Mouse (Mus musculus): ENCODE measurements around the gene Emc8.

The Emc8 gene

DNA sequence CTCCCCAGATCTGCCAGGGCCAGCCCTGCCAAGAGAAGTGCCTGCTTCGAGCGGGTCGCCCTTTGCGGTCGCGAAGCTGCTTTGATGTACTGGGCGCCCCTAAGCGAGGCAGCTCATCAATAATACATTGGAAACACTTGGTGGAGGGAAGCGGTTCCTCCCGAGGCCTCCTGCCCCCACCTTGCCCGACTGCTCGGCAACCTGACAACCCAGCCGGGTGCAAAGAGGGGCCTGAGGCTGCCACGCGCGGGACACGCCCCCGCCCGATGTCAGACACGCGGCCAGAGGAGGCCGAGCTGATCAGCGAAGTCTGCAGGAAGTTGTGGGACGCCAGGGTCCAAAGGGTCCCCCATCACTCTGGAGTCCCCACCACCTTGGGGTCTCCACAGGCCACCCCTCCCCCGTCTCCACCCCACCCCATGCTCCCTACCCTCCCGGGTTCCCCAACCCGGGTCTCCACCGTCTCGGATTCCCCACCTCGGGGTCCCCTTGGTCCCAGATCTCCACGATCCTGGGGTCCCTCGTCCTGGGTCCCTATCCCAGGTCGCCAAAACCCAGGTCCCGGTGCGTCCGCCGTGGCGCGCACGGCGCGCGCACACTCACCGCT is 34.6 kb downstream of the Emc8 start:
- DNase-seq: no peak

DNA sequence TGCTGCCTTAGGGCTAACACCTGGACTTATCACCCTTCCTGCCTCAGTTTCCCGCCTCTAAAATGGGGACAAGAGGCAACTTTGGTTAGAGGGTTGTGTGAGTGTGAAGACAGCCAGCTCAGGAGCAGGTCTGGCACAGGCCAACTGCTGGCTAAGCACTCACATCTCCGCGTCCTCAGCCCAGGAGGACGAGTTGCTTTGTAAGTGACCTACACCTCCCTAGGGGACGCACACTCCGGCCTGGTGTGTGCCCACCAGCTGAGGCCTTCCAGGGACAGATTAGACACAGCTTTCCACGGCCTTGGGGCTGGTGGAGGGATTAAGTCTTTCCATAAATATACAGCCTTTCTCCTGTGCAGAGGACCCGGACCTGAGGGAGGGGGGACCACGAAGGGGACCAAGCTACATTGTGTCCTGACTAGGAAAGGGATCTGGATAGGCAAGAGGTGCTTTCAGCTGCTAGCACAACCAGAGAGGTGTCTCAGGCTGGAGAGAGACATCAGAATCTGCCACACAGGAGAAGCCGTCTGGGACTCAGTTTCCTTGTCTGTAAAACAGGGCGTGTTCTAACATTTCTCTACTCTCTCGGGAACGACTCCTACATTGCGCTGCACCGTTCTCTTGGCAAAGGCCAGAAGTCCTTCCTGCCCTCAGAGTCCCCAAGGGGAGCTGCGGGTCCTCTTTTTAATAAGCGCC is 35.3 kb downstream of the Emc8 start:
- no peak for DNase-seq

DNA sequence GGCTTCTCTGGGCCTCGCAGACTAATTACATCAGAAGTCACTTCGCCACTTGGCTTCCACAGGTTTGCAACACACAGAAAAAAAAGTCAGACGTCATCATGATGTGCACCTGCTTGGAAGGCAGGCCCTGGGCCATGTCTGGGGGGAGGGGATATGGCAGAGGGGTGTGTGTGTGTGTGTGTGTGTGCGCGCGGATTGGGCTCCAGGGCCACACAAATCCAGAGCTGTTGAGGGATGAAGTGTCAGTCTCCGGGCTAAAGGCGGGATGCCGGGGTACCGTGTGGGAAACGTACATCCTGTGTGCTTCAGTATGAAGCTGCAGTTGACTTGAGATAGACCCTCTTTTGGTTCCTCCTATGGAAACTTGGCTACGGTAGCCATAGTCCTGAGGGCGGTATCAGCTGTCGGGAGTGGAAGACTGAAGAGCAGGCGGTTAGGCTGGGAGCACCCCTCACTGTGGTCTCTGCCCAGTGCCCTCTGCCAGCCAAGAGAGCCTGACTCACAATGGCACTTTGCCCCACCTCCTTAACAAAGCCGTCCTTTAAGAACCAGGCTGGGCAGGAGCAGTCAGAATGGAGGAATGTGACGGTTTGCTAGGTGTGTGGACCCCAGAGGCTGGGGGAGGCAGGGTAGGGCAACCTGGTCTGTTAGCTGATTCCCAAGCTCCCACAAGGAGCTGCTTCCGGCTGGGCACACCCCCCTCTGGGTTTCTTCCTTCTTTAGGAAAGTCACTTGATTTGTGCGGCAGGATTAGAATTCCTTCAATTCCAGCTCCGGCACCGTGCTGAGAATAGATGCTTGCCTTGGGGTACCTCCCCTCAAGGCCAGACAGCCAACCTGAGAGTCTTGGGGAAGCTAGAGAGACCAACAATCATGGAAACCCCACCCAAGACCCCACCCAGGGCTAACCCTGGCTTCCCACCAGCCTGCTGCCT is 36.7 kb downstream of the Emc8 start:
- DNase-seq: no peak

DNA sequence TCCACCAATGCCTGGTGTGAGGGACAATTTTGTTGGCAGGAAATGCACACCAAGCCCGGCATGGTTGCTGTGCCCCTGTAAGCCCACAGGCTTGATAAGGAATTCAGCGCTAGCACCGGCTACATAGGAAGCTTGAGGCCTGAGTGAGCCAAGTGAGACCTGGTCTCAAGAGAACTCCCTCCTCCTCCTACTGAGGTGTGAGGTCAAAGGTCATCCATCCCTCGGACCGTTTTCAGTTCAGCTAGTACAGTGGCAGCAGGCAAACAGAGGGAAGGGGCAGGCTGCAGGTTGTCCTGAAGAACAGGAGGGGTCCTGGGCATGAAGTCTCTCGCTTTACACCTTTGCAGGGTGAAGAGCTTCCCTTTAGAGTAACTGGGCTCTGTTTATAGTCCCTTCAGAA is 37.5 kb downstream of the Emc8 start:
- DNase-seq: no peak

DNA sequence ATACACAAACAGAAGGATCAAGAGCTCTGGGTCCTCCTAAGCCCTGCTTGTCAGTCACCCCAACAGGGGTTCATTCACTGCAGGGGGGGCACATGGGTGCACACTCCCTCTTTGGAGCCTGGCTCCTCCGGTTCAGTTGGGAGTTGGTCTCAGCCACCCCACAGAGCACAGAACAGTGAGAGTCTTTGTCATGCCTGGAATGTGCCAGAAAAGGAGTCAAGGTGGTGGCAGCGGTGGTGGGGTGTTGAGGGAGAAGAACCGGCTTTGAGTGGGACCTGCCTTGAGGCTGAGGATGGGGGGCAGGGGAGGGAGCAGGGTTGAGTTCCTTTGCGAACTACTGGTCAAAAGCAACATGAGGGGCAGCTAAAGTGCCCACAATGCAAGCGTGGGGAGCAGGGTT is 38.3 kb downstream of the Emc8 start:
- DNase-seq: no peak

DNA sequence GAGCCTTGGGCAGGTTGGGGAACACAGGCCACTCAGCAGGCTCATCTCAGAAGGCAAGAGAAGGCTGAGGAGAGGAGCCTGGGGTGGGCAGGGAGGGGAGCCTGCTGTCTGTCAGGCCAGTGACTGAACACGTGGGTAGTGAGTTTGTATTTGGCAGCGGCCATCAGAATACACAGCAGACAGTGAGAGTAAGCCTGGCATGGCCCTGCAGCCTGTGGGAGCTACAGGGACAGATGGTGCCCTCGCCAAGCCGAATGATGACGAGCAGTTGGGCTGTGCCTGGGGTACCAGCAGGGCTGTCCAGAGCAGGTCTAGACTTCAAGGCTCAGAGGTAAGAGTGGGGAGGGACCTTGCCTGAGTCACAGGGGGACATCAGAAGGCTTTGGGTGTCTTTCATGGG is 41.1 kb downstream of the Emc8 start:
- no peak for DNase-seq

DNA sequence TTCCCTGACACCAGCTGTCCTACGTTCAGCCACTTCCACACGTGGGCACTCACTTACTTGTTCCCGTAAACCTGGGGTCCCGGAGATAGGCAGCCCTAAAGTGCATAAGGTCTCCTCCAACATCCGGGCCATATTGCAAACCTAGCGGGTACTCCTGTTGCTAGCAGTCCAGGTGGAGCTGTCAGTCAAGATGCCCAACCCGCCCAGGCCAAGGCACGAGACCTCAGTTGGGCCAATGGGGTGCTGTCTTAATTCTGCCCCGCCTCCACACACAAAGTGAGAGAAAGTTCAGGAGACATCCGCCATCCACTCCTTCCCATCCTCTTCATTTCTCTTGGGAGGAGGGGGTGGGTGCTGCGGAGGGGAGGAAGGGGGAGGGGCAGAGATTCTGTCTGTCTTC is 41.9 kb downstream of the Emc8 start:
- DNase-seq: no peak

DNA sequence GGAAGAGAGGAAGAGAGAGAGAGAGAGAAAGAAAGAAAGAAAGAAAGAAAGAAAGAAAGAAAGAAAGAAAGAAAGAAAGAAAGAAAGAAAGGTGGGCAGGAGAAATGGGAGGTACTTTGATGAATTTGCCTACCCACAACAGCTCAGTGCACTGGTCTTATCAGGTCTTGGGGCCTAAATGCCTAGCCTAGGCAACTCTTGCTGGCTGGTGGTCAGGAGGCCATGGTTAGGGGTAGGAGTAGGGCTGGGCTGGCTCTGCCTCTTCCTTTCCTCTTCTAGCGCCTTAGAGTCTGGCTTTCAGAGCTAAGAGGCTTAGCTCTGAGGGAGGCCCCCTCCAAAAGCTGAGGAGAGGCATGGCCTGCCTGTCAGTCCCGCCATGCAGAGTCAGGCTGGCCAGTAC is 44.8 kb downstream of the Emc8 start:
- DNase-seq: no peak

DNA sequence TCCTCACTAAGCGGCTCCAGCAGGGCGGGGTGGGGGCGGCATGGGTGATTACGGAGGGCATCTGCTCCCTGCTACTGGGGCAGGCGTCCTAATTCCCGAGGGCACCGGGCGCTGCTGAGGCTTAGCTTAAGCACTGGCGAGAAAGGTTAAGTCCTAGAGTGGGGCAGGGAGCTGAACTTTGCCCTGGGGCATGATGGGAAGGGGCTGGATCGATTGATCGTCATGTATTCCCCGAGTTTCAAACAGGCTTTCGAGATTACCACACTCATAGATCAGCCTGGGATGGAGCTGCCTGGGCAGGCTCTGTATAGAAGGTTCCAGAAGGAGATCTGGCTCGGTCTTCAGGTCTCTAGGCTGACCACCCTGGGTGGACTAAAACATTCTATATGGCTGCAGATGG is 46.2 kb downstream of the Emc8 start:
- DNase-seq: no peak

DNA sequence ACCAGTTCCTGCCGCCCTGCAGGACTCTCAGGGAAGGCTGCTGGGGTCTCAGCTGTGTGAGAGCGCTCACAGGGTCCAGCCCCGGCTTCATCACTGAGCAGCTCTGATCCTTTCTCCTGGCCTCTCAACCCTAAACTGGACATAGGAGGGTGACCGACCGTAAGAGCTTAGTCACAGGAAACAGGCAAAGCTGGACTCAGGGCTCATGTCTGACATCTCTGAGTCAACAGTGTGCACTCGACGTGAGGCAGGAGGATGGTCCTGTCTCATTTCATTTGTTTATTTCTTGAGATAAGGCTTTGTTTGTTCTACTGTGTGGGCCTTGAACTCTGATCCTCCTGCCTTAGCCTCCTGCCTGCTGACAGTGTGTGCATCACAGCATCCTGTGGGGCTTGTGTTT is 47.9 kb downstream of the Emc8 start:
- no peak for DNase-seq

DNA sequence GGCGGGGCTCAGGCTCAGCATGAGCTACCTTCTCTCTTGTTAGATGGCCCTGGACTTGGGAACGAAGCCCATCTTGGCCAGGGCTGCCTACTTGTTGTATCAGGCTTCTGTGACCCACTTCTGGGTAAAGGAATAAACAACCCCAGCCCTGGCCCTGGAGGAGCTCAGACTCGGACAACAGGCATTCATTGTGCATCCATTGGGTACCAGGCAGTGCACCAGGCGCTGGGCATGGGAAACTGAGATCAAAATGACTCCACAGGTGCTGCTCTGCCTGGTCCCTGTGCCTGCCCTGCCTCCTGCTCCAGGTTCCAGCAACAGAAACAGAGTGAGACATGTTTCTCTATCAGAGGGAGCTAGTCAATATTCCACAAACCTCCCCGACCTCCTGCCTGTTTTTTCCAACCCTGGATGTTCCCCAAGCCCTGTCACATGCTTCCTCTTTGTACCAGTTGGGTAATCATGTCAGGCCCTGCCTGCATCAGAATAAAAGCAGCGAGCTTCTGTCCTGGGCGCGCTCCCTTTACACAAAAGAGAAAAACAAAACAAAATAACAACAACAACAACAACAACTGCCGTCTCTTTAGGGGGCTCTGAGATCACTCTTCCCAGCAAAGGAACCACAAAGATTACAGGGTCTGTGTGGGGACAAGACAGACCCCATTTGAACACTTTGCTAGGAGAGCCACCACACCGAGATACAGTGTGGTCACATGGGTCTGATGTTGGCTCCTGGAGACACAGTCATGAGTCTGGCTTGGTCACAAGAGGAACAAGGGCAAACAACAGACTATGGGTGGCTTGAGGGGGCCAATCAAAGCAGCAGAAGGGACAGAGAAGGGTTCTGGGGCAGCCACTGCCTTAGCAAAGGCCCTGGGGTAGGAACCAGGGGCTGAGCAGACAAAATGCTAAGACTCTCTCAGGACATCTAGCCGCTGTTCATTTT is 48.9 kb downstream of the Emc8 start:
- no peak for DNase-seq

DNA sequence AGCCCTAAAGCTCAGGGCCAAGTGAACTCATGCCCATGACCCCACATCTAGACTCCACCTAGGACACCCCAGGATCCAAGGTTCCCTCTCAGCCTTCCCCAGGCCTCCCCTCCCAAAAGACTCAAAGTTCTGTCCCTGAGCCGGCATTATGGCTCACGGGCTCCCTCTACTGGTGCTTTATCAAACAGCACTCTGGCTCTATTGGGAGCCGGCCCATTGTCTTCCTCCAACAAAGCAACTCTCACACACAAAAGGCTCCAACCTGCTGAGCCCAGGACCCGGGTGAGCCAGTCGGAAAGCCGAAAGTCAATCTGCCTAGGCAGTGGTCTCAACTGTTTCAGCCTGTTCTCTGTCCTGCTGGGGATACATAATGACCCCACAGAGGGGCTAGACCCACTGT is 50.3 kb downstream of the Emc8 start:
- DNase-seq: peak; percentile 58

DNA sequence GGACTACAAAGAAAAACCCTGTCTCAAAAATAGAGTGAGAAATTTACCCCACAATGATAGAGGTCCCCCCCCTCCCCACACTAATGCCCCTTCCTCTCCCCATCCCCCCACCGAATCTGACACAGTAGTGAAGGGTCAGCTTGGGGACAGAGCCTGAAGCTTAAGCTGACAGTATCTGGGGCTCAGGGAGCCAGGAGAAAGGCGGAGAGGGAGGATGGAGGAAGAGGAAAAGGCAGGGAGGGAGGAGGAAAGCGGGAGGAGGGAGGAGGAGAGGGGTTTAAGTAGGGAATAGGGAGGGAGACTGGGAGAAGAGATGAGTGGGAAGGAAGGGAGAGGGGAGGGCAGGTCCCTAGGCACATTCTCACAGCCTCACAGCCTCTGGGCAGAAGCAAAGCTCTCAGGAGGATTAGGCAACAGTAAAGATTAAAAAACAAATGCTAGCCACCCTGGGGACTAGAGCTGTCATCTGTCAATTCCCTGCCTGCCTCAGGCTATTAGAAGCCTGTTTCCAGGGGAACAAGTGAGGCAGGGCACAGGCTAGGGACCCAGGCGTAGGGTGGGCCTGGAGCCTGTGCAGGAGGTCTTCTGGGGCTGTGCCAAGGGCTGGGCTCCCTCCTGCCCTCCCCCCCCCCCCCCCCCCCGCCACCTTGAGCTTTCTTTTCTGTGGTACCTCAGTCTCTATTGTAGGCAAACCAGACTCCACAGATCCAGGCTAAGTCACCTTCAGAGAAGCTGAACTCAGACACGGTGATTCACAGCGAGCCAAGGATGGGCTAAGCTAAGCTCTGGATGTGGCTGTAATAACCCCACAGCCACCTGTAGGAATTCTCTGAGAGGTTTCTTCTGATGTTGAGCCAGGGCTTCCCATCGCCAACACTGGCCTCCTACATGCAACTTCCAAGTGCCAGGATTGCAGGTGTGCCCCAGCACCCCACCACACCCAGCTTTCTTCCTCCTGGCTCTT is 51.4 kb downstream of the Emc8 start:
- no peak for DNase-seq

DNA sequence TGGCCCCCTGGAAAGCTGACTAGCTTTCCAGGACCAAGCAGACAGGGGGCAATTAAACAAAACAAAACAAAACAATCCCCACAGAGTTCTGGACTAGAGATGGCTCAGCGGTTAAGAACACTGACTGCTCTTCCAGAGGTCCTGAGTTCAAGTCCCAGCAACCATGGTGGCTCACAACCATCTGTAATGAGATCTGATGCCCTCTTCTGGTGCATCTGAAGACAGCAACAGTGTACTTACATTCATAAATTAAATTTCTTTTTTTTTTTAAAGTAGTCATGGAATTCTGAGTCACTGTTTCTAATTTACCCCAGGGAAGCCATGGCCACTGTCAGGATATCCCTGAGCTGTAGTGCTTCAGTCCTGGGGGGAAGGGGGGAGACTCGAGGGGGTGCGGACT is 53.9 kb downstream of the Emc8 start:
- no peak for DNase-seq

DNA sequence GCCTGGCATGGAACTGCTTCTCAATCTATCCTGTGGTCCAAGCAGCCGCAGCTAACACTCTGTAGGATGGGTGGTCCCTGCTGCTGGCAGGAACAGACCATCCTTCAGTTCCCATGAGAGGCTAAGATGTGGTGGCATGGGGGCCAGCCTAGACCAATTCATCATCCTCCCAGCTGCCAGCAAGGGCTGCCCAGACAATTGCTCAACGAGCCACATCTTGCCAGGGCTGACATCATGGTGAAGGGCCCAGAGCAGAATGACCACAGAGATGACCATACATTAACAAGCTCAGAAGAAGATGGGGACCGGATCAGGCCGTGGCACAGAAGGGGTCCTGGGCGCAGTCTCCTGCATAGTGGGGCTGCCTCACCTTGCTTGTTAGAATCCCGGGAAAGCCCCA is 57.5 kb downstream of the Emc8 start:
- no peak for DNase-seq

DNA sequence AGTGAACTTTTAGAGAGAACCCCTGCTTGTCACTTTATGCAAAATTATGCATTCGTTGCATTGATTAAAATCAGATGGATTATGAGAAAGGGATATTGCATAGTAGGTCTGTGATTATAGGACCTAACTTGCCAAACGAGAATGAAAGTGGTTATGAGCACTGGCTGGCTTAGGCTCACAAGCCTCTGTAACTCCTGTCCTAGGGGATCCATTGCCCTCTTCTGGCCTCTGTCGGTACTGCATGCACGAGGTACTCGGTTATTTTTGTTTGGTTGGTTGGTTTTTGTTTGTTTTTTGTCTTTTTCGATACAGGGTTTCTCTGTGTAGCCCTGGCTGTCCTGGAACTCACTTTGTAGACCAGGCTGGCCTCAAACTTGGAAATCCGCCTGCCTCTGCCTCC is 60.5 kb downstream of the Emc8 start:
- peak; percentile 81 for DNase-seq

DNA sequence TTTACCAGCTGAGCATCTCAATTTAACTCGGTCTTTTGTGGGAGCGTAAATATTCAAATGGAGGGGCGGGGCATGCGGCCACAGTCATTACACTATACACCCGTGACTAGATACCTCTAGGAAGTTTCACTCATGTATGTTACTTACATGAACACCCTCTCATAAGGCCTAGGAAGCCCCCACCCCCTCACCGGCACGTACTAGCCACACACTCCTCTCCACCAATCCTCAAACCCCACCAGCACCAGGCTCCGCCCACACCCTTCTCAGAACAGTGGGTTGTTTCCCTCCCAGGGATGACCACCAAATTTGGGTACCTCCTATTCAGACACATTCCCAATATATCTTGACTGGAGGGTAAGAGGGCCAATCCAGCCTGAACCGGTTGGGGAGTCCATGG is 60.9 kb downstream of the Emc8 start:
- DNase-seq: no peak
